Mouse (Mus musculus) stomach, postnatal 0 days (tissue): Measurements from ENCODE around the gene 2210010C04Rik.

Source experiments
- CTCF ChIP-seq: IDR thresholded peaks from 2 replicates; pipeline ENCODE4 v1.5.1; 2016; ENCODE audit warnings: antibody characterized with exemption, low read depth, mild to moderate bottlenecking, moderate library complexity
- EP300 ChIP-seq: optimal IDR thresholded peaks from 2 replicates; pipeline ENCODE3; 2016; ENCODE audit warnings: antibody characterized with exemption

- TF ChIP-seq CTCF (no peak), EP300 (no peak)
Observed at GRCm38 (mm10) chr6:41018629-41019028, 16.7 kb downstream of the 2210010C04Rik start.
